Mouse (Mus musculus) stomach, embryonic 14.5 days (tissue): Measurements from ENCODE around the gene Nid2. TPM values are rescaled to one million over a fixed set of nuclear protein-coding genes. Genes with fewer than 3 reads are reported as not detected.

Experiments
- ATAC-seq: fragments of 200-750 bp; cut with Nextera tagmentation; 2 replicates; pipeline ENCODE4 v1.8.0; 2017; ENCODE audit warnings: low read depth, moderate TSS enrichment; ENCODE audit not compliant: insufficient number of reproducible peaks, insufficient read depth, low FRiP score
- H3K27ac ChIP-seq: fragments of 300-500 bp; sonication (generic); 2 replicates; pipeline ENCODE4 v1.5.1; 2014; ENCODE audit warnings: mild to moderate bottlenecking, low read length, moderate library complexity, mixed read lengths
- H3K27me3 ChIP-seq: fragments of 300-500 bp; sonication (generic); 2 replicates; pipeline ENCODE4 v1.6.1; 2014; ENCODE audit warnings: low read length, control low read depth, mixed read lengths; ENCODE audit not compliant: control insufficient read depth, insufficient read depth
- H3K36me3 ChIP-seq: fragments of 300-500 bp; sonication (generic); 2 replicates; pipeline ENCODE4 v1.6.1; 2014; ENCODE audit warnings: mild to moderate bottlenecking, control low read depth, low read length, moderate library complexity, mixed read lengths; ENCODE audit not compliant: control insufficient read depth, insufficient read depth
- H3K4me1 ChIP-seq: fragments of 300-500 bp; sonication (generic); 2 replicates; pipeline ENCODE4 v1.6.1; 2014; ENCODE audit warnings: low read length, control low read depth, mixed read lengths; ENCODE audit not compliant: control insufficient read depth, insufficient read depth
- H3K4me2 ChIP-seq: fragments of 300-500 bp; sonication (generic); replicated peaks from 2 replicates; pipeline ENCODE4 v1.6.1; 2014; ENCODE audit warnings: low read depth, low read length, control low read depth
- H3K4me3 ChIP-seq: fragments of 300-500 bp; sonication (generic); 2 replicates; pipeline ENCODE4 v1.5.1; 2014; ENCODE audit warnings: low read depth, low read length, control low read depth
- H3K9ac ChIP-seq: fragments of 300-500 bp; sonication (generic); replicated peaks from 2 replicates; pipeline ENCODE4 v1.6.1; 2014; ENCODE audit warnings: low read depth, mild to moderate bottlenecking, control low read depth, low read length, moderate library complexity, mixed read lengths
- H3K9me3 ChIP-seq: fragments of 300-500 bp; sonication (generic); 2 replicates; pipeline ENCODE4 v1.6.1; 2016; ENCODE audit warnings: low read depth, low read length, control low read depth; ENCODE audit not compliant: control insufficient read depth
- WGBS: fragments of 180-500 bp; shearing (Covaris S2); extraction: QIAGEN DNeasy Blood & Tissue Kit; methylation state at CpG from one replicate; pipeline ENCODE4 v1.1.7; 2014; 5-methylcytosine and 5-hydroxymethylcytosine counted together
- polyA plus RNA-seq: library from polyadenylated mRNA; unstranded; fragments of >200 nt; fragmentation: Nextera tagmentation; extraction: Ambion mirVana; gene quantifications from 2 replicates; pipeline ENCODE4 v1.2.1, GENCODE M21; 2014

The Nid2 gene
- polyA plus RNA-seq, result 81.2 and 90.5 TPM in 2 replicates

DNA sequence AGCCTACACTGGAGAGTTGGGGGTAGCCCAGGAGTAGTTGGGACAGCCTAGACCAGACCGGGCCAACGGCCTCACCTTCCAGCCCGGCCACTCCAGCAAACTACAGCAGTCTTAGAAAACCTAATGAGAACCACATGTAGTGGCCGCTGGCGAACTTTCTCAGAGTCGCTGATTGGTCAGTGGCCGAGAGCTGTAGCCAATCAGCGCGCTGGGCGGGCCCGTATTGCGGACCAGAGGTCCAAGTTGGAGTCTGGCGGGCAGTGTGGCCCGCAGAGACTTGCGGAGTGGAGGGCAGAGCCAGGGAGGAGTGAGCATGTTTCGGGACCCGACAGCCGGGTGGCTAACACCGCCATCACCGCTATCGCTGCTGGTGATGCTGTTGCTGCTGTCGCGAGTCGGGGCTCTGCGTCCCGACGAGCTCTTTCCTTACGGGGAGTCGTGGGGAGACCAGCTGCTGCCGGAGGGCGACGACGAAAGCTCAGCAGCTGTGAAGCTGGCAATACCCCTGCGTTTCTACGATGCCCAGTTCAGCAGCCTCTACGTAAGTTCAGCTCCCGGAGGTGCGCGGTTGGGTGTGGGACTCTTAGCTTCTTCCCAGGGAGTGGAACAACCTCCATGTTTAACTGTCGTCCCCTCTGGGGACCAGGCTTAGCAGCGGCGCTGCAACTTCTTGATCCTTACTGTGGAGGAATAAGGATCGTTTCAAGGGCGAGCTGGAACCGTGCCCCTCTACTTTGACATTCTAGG lies at the start of gene Nid2:
Nid2 (plus strand) TSS at position 241 of the 747 bp plus-strand sequence.
- WGBS, result under 1% methylated on average over 45 of the region's 45 CpGs
- ATAC-seq, result peak; percentile 97
- H3K36me3 ChIP-seq, result no peaks in the 10 kb centered on the region; the same call in 1 of the 2 replicates
- H3K27ac ChIP-seq, result peak within 1 kb of the TSS; percentile 81; the same call in 1 of the 2 replicates
- H3K4me2 ChIP-seq, result peak within 1 kb of the TSS; percentile 85
- H3K9ac ChIP-seq, result peak within 1 kb of the TSS; percentile 36
- peaks cover 17% of the 10 kb centered on the region; the same call in 1 of the 2 replicates for H3K4me1 ChIP-seq
- H3K9me3 ChIP-seq, result no peaks in the 10 kb centered on the region
- peak within 1 kb of the TSS; percentile 61 for H3K4me3 ChIP-seq
- no peaks in the 10 kb centered on the region for H3K27me3 ChIP-seq

DNA sequence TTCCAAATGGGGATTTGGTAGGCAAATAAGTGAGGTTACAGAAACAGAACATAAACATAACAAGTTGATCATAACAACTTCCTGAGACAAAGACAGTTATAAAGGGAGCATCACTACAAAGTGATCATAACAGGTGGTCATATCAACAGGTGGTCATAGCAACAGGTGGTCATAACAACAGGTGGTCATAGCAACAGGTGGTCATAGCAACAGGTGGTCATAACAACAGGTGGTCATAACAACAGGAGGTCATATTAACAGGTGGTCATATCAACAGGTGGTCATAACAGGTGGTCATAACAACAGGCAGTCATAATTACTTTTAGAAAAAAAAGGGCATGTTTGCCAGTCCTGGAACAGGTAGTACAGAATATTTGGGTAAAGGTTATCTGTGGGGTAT lies 49.5 kb upstream of the Nid2 start:
- ATAC-seq, result no peak
- Histone ChIP-seq H3K4me2 (no peak overlapping the region), H3K4me1 (0 out of 2 replicates have a peak, but pooled peaks cover under 1% of the 10 kb centered on the region), H3K9ac (no peak overlapping the region), H3K27me3 (no peaks in the 10 kb centered on the region), H3K4me3 (no peak overlapping the region), H3K9me3 (no peaks in the 10 kb centered on the region), H3K36me3 (no peaks in the 10 kb centered on the region), H3K27ac (no peak overlapping the region)

- Histone ChIP-seq H3K9ac (no peak overlapping the region), H3K9me3 (no peaks in the 10 kb centered on the region), H3K27me3 (no peaks in the 10 kb centered on the region), H3K4me3 (no peak overlapping the region), H3K27ac (no peak overlapping the region), H3K4me2 (no peak overlapping the region), H3K4me1 (peaks cover 10% of the 10 kb centered on the region; the same call in 1 of the 2 replicates), H3K36me3 (no peaks in the 10 kb centered on the region)
- WGBS, result 13% methylated on average over 16 of the region's 16 CpGs
- peak; percentile 65; the same call in 1 of the 2 replicates for ATAC-seq
Measured at GRCm38 (mm10) chr14:19705649-19706048, 45.4 kb upstream of the Nid2 start.

DNA sequence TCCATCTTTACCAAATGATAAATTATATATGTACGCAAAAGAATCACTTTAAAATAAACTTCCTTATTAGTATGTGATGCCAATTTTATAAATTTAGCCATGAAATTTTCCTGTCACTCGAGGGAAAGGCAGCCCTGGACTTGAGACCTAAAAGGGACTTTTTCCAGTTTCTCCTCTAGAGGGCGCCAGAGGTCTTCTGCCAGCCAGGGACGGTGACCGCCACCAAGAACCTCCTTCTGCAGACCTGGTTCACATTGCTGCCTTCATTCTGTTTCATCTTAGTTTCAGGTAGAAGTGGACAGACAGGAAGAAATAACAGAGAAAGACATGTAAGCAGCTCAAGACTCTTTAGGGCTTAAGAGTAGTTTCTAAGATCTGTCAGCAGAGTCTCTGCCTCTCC lies 44.6 kb upstream of the Nid2 start:
- Histone ChIP-seq H3K36me3 (no peaks in the 10 kb centered on the region), H3K4me1 (peaks cover 10% of the 10 kb centered on the region; the same call in 1 of the 2 replicates), H3K9me3 (no peaks in the 10 kb centered on the region), H3K27me3 (no peaks in the 10 kb centered on the region), H3K27ac (no peak overlapping the region), H3K4me3 (no peak overlapping the region), H3K9ac (no peak overlapping the region), H3K4me2 (no peak overlapping the region)
- whole genome bisulfite sequencing, result under 1% methylated on average over 5 of the region's 5 CpGs
- peak; percentile 46; the same call in 1 of the 2 replicates for ATAC-seq

- ATAC-seq, result 0 out of 2 replicates have a peak, but pooled peaks have one; percentile 49
- H3K4me3 ChIP-seq, result no peak overlapping the region
- H3K9ac ChIP-seq, result no peak overlapping the region
- no peaks in the 10 kb centered on the region for H3K27me3 ChIP-seq
- no peaks in the 10 kb centered on the region for H3K9me3 ChIP-seq
- 53% methylated on average over 2 of the region's 2 CpGs for WGBS
- H3K4me2 ChIP-seq, result no peak overlapping the region
- H3K4me1 ChIP-seq, result peaks cover 10% of the 10 kb centered on the region; the same call in 1 of the 2 replicates
- no peaks in the 10 kb centered on the region for H3K36me3 ChIP-seq
- H3K27ac ChIP-seq, result no peak overlapping the region
Measured at GRCm38 (mm10) chr14:19706997-19707396, 44.1 kb upstream of the Nid2 start.

- Histone ChIP-seq H3K36me3 (no peaks in the 10 kb centered on the region), H3K4me3 (no peak overlapping the region)
Measured at GRCm38 (mm10) chr14:19707721-19708507, 43.2 kb upstream of the Nid2 start.

GRCm38 (mm10) chr14:19709161-19709560 lies 41.9 kb upstream of the Nid2 start:
- WGBS, result 55% methylated on average over 9 of the region's 9 CpGs
- H3K27ac ChIP-seq, result no peak overlapping the region
- no peak overlapping the region for H3K4me2 ChIP-seq
- no peak overlapping the region for H3K4me3 ChIP-seq
- no peak overlapping the region for H3K9ac ChIP-seq
- ATAC-seq, result no peak
- no peaks in the 10 kb centered on the region for H3K36me3 ChIP-seq
- H3K4me1 ChIP-seq, result peaks cover 10% of the 10 kb centered on the region; the same call in 1 of the 2 replicates
- H3K27me3 ChIP-seq, result no peaks in the 10 kb centered on the region
- H3K9me3 ChIP-seq, result no peaks in the 10 kb centered on the region

More at GRCm38 (mm10) chr14:19707721-19708507, 43.2 kb upstream of the Nid2 start:
- no peak for ATAC-seq
- H3K4me2 ChIP-seq, result no peak overlapping the region
- peaks cover 10% of the 10 kb centered on the region; the same call in 1 of the 2 replicates for H3K4me1 ChIP-seq
- no peaks in the 10 kb centered on the region for H3K9me3 ChIP-seq
- no peak overlapping the region for H3K9ac ChIP-seq
- no peaks in the 10 kb centered on the region for H3K27me3 ChIP-seq
- no peak overlapping the region for H3K27ac ChIP-seq
- WGBS, result 53% methylated on average over 11 of the region's 11 CpGs

- ATAC-seq, result no peak
- H3K27ac ChIP-seq, result no peak overlapping the region
- WGBS, result 50% methylated on average over 1 of the region's 1 CpGs
Measured at GRCm38 (mm10) chr14:19711771-19712170, 39.3 kb upstream of the Nid2 start.

More at GRCm38 (mm10) chr14:19711771-19712170, 39.3 kb upstream of the Nid2 start:
- H3K27me3 ChIP-seq, result no peaks in the 10 kb centered on the region
- no peak overlapping the region for H3K9ac ChIP-seq
- H3K9me3 ChIP-seq, result no peaks in the 10 kb centered on the region
- H3K4me1 ChIP-seq, result peaks cover 8% of the 10 kb centered on the region; the same call in 1 of the 2 replicates
- H3K4me3 ChIP-seq, result no peak overlapping the region
- H3K36me3 ChIP-seq, result no peaks in the 10 kb centered on the region
- no peak overlapping the region for H3K4me2 ChIP-seq
